Mouse (Mus musculus) hindbrain, postnatal 0 days (tissue): ENCODE results near the gene Tmem208. TPM values are rescaled to one million over a fixed set of nuclear protein-coding genes. Genes with fewer than 3 reads are reported as not detected.

Experiments used
- ATAC-seq: fragments of 200-750 bp; cut with Nextera tagmentation; 2 replicates; pipeline ENCODE4 v1.8.0; 2017; ENCODE audit warnings: mild to moderate bottlenecking, moderate TSS enrichment, moderate library complexity
- DNase-seq: peaks from one replicate; pipeline ENCODE4 v3.0.0-alpha.2; 2015; ENCODE audit warnings: low spot score
- H3K27ac ChIP-seq: fragments of 300-500 bp; sonication (generic); 2 replicates; pipeline ENCODE4 v1.5.1; 2014; ENCODE audit warnings: mild to moderate bottlenecking
- H3K27me3 ChIP-seq: fragments of 300-500 bp; sonication (generic); 2 replicates; pipeline ENCODE4 v1.6.1; 2014; ENCODE audit warnings: low read length, mixed read lengths; ENCODE audit not compliant: insufficient read depth
- H3K36me3 ChIP-seq: fragments of 300-500 bp; sonication (generic); 2 replicates; pipeline ENCODE4 v1.6.1; 2014; ENCODE audit warnings: low read length, mixed read lengths; ENCODE audit not compliant: insufficient read depth
- H3K4me1 ChIP-seq: fragments of 300-500 bp; sonication (generic); 2 replicates; pipeline ENCODE4 v1.6.1; 2014; ENCODE audit warnings: antibody characterized with exemption, low read length, mixed read lengths; ENCODE audit not compliant: insufficient read depth
- H3K4me2 ChIP-seq: fragments of 300-500 bp; sonication (generic); 2 replicates; pipeline ENCODE4 v1.6.1; 2014; ENCODE audit warnings: low read depth, mild to moderate bottlenecking, low read length, moderate library complexity, mixed read lengths
- H3K4me3 ChIP-seq: fragments of 300-500 bp; sonication (generic); 2 replicates; pipeline ENCODE4 v1.5.1; 2014; ENCODE audit warnings: low read length
- H3K9ac ChIP-seq: fragments of 300-500 bp; sonication (generic); replicated peaks from 2 replicates; pipeline ENCODE4 v1.6.1; 2014; ENCODE audit warnings: mild to moderate bottlenecking, low read length, moderate library complexity, mixed read lengths
- H3K9me3 ChIP-seq: fragments of 300-500 bp; sonication (generic); 2 replicates; pipeline ENCODE4 v1.6.1; 2016; ENCODE audit warnings: low read length, mixed read lengths
- CTCF ChIP-seq: IDR thresholded peaks from 2 replicates; pipeline ENCODE4 v1.5.1; 2016; ENCODE audit warnings: antibody characterized with exemption, control low read depth, low read depth
- WGBS: fragments of 180-500 bp; shearing (Covaris S2); extraction: QIAGEN DNeasy Blood & Tissue Kit; methylation state at CpG from one replicate; pipeline ENCODE4 v1.1.7; 2014; 5-methylcytosine and 5-hydroxymethylcytosine counted together
- polyA plus RNA-seq: library from polyadenylated mRNA; unstranded; fragments of >200 nt; fragmentation: Nextera tagmentation; extraction: Ambion mirVana; gene quantifications from 2 replicates; pipeline ENCODE4 v1.2.1, GENCODE M21; 2015
- total RNA-seq: library from RNA; depleted of rRNA; stranded (reverse); fragments of >200 nt; gene quantifications from 2 replicates; pipeline ENCODE4 v1.2.3, GENCODE M21; 2014

Gene Tmem208
- total and polyA plus RNA-seq, 2 experiments from 2014 or later = 101 to 138 TPM

DNA sequence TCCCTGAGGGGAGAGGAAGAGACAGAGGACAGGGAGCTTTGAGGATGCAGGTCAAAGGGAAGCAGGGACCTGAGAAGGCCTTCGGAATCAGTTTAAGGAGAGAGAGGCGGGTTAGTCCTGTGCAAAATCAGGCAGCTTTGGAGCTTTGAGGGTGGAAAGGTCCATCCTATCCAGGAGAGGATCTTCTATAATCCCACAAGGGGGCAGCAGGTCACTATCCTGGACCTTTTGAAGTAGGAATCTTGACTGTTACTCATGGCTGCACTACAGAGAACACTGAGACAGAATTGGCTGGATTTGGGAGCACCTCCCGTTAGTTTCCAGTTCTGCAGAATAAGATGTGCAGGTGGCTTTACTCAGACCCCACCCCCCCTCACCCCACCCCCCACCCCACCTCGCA, 33.5 kb downstream of the Tmem208 start:
- H3K4me2 ChIP-seq = no peak overlapping the region
- peaks cover 14% of the 10 kb centered on the region for H3K36me3 ChIP-seq
- no peak overlapping the region for H3K9ac ChIP-seq
- H3K27me3 ChIP-seq = no peaks in the 10 kb centered on the region
- 51% methylated on average over 4 of the region's 4 CpGs for WGBS
- no peak overlapping the region for H3K4me3 ChIP-seq
- DNase-seq = peak; percentile 69
- ATAC-seq = 0 out of 2 replicates have a peak, but pooled peaks have one; percentile 27
- no peaks in the 10 kb centered on the region for H3K4me1 ChIP-seq
- no peak overlapping the region for H3K27ac ChIP-seq
- TF ChIP-seq CTCF = peak; percentile 65
- H3K9me3 ChIP-seq = no peaks in the 10 kb centered on the region

DNA sequence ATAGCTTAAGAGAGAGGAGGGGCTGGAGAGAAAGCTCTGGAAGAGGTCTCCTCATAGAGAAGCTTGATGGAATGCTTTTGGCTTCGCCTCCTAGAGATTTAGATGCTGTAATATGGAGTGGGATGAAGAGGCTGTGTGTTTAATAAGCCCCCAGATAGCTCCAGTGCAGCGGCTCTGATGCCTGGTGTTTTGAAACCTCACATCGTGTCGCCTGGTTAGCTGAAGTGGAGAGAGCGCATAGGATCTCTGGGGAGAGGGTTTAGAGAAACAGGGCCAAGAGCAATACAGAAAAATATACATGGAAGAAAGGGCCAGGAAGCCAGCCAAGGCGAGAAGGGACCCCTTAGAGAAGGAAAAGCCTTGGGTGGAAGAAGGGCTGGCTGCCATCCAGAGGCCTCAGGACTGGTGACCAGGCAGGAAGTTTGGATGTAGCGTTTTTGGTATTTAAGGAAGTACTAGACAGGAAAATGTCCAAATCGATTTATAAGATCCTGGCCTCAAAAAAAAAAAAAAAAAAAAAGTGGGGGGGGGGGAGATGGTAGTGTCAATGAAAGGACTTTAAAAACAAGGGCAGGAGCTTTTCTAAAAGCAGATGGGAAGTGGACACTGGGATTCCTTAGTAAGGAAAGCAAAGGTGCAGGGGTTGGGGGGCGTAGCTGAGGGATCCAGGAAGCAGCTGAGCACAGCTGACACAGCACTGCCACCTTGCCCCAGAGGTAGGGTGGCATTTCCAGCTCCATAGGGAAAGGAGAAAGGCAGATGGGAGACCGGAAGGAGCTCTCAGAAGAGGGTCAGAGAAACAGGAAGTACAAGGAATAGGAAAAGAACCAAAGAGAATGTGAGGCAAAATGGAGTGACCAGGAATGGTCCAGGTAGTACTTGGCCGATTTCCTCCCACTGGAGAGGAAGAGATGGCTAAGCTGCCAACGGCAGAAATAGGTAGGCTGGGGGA, 35.9 kb downstream of the Tmem208 start:
- H3K9ac ChIP-seq = no peak overlapping the region
- ATAC-seq (no peak), DNase-seq (peak; percentile 30)
- no peak for TF ChIP-seq CTCF
- no peaks in the 10 kb centered on the region for H3K9me3 ChIP-seq
- H3K27ac ChIP-seq = 0 out of 2 replicates have a peak overlapping the region, but pooled peaks have one; percentile 26
- no peaks in the 10 kb centered on the region for H3K4me1 ChIP-seq
- peaks cover 12% of the 10 kb centered on the region; the same call in 1 of the 2 replicates for H3K36me3 ChIP-seq
- no peaks in the 10 kb centered on the region for H3K27me3 ChIP-seq
- no peak overlapping the region for H3K4me3 ChIP-seq
- no peak overlapping the region for H3K4me2 ChIP-seq
- WGBS = 53% methylated on average over 12 of the region's 12 CpGs

GRCm38 (mm10) chr8:105367107-105367506, 41.0 kb downstream of the Tmem208 start:
- Histone ChIP-seq H3K27me3 (no peaks in the 10 kb centered on the region), H3K4me3 (no peak overlapping the region), H3K4me1 (no peaks in the 10 kb centered on the region), H3K9me3 (no peaks in the 10 kb centered on the region), H3K9ac (no peak overlapping the region), H3K27ac (no peak overlapping the region), H3K4me2 (no peak overlapping the region), H3K36me3 (peaks cover 19% of the 10 kb centered on the region)
- WGBS = 74% methylated on average over 2 of the region's 2 CpGs
- 0 out of 2 replicates have a peak, but pooled peaks have one; percentile 55 for ATAC-seq
- peak; percentile 46 for DNase-seq
- peak; percentile 64 for TF ChIP-seq CTCF

GRCm38 (mm10) chr8:105372473-105372872, 46.3 kb downstream of the Tmem208 start:
- Histone ChIP-seq H3K9me3 (no peaks in the 10 kb centered on the region), H3K9ac (no peak overlapping the region), H3K4me1 (0 out of 2 replicates have a peak, but pooled peaks cover 4% of the 10 kb centered on the region), H3K4me3 (no peak overlapping the region), H3K4me2 (no peak overlapping the region), H3K27me3 (no peaks in the 10 kb centered on the region), H3K36me3 (peaks cover 8% of the 10 kb centered on the region; the same call in 1 of the 2 replicates), H3K27ac (no peak overlapping the region)
- DNase-seq (no peak), ATAC-seq (no peak)
- no peak for TF ChIP-seq CTCF
- 67% methylated on average over 9 of the region's 9 CpGs for WGBS

GRCm38 (mm10) chr8:105373032-105373431, 46.9 kb downstream of the Tmem208 start, which contains the start of gene Plekhg4:
Gene Plekhg4 (plus strand): TSS chr8:105373274.
- DNase-seq (no peak), ATAC-seq (no peak)
- Histone ChIP-seq H3K9me3 (no peaks in the 10 kb centered on the region), H3K4me3 (peak within 1 kb of the TSS; percentile 19; the same call in 1 of the 2 replicates), H3K27ac (no peak within 1 kb of the TSS), H3K27me3 (no peaks in the 10 kb centered on the region), H3K4me1 (0 out of 2 replicates have a peak, but pooled peaks cover 4% of the 10 kb centered on the region), H3K9ac (peak within 1 kb of the TSS; percentile 28; the same call in 1 of the 2 replicates), H3K36me3 (peaks cover 8% of the 10 kb centered on the region; the same call in 1 of the 2 replicates), H3K4me2 (peak within 1 kb of the TSS; percentile 41)
- TF ChIP-seq CTCF = no peak
- WGBS = 53% methylated on average over 2 of the region's 2 CpGs

GRCm38 (mm10) chr8:105374513-105374966, 48.4 kb downstream of the Tmem208 start:
- Histone ChIP-seq H3K4me2 (peak overlapping the region; percentile 41), H3K36me3 (no peaks in the 10 kb centered on the region), H3K4me1 (peaks cover 10% of the 10 kb centered on the region; the same call in 1 of the 2 replicates), H3K27ac (no peak overlapping the region), H3K9me3 (no peaks in the 10 kb centered on the region), H3K9ac (peak overlapping the region; percentile 28; the same call in 1 of the 2 replicates), H3K27me3 (no peaks in the 10 kb centered on the region), H3K4me3 (peak overlapping the region; percentile 19)
- peak; percentile 49 for ATAC-seq
- DNase-seq = peak; percentile 63
- TF ChIP-seq CTCF = peak; percentile 77
- WGBS = 26% methylated on average over 33 of the region's 33 CpGs
